Mouse (Mus musculus): Measurements from ENCODE around the gene Sdk1.
A peak's percentile ranks its signal among the peaks of the same experiment; 100 is the strongest.

Sdk1 gene

GRCm38 (mm10) chr5:142113210-142114175, 872.2 kb downstream of the Sdk1 start:
- peak; percentile 23 for DNase-seq (ENCODE audit: low read depth, low spot score)

DNA sequence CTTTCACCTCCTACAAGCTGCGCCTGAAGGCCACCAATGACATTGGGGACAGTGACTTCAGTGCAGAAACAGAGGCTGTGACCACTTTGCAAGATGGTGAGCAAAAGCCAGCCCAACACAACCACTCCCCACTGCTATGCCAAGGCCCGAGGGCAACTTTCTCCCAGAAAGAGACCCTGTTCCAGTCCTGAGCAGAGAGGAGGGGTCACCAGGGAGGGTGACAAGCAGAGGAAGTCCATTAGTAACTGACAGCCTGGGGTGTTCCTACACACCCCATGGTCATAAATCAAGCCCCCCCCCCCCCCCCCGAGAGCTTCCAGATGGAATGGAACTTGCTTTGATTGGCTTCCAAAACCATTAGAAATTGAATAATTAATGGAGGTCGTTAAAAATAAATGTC, 886.5 kb downstream of the Sdk1 start:
- no peak for DNase-seq (ENCODE audit: low read depth, low spot score)

- no peak for DNase-seq (ENCODE audit: low read depth, low spot score)
Observed at GRCm38 (mm10) chr5:142128181-142128611, 886.9 kb downstream of the Sdk1 start.

- peak; percentile 97 for DNase-seq (ENCODE audit: low read depth, low spot score)
Observed at GRCm38 (mm10) chr5:142130004-142130403, 888.7 kb downstream of the Sdk1 start.

- DNase-seq (ENCODE audit: low read depth, low spot score), result no peak
Observed at GRCm38 (mm10) chr5:142139978-142140377, 898.7 kb downstream of the Sdk1 start.

DNA sequence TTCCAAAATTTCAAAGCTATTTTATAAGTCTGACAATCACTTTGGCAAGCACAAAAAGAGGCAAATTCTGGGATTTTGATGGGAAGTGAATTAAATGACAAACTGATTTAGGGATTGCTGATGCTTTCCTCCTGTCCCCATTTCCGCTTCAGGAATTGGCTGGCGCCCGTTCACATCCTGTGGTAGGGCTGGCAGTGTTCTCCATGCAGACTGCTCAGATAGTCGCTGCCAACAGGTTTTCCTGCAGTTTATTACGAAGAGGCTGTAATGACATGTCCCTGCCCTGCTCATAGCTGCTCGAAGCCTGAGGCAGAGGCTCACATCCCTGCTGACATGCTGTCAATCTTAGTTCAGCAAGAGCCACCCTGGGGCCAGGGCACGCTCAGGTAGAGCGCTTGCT, 908.3 kb downstream of the Sdk1 start:
- DNase-seq (ENCODE audit: low read depth, low spot score), result no peak

DNA sequence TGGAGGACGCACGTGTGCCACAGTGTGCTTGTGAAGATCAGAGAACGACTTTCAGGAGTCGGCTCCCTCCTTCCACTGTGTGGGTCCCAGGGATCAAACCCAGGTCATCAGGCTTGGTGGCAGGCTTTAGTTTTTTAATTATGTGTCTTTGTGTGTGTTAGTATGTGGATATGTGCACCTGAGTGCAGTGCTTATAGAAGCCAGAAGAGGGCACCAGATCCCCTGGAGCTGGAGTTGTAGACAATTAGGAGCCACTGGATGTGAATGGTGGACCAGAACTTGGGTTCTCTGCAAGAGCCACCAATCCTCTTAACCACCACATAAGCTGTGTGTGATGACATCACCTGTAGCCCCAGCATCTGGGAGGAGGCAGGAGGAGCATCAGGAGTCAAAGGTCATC, 909.5 kb downstream of the Sdk1 start:
- peak; percentile 69 for DNase-seq (ENCODE audit: low read depth, low spot score)

DNA sequence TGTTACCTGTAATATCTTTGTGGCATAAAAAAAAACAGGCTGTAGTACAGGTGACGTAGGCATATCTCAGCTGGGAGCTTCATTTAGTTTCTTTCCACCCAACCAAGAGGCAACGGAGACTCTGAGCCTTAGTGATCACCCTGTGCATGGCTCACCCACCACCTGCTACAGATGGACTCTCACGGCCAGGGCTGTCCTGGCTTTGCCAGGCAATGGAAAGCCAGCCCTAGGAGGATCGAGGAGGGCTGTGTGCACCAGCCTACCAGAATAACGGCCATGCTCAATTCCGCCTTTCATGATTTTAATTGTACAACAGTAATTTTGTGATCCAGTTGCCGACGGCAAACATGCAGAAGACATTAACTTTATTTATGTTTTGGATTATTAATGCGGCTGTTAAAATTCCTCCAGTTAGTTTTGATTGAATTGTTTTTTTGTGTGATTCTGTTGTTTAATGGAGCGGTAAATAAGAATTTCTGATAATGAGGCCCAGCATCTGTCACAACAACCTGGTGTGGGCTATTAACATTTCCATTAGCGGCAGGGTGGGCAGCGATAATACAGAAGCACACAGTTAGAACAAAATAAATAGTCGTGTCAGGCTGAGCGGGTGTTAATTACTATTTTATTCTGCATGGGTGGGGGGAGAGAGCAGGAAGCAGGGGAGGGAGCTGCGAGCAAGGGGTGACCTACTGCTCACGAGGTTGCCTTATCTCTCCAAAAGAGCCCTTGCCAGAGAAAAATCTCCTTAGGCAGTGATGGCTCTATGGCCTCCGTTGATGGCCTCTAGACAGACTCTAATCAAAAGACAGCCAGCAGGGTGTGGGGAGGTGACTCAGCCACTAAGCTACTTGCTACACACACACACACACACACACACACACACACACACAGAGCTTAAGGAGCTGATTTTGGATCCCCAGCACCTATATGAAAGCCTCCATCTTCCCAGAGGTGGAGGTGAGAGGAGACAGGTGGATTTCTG, 915.9 kb downstream of the Sdk1 start:
- no peak for DNase-seq (ENCODE audit: low read depth, low spot score)

GRCm38 (mm10) chr5:142163483-142163882, 922.2 kb downstream of the Sdk1 start:
- DNase-seq (ENCODE audit: low read depth, low spot score), result no peak

DNA sequence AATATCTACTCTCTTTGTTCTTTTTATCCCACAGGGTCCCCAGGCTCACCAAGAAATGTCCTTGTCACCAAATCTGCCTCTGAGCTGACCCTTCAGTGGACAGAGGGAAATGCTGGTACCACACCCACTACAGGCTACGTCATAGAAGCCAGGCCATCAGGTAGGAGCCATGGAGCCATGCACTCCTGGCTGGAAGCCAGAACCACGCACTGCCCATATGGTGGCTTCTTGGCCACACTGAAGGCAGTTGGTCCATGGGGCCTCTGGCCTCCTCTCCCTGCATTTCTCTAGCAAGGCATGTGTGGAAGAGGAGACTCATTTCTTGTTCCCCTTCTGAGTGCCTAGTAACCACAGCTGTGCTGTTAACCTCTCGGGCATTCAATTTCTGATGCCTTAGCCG, 932.3 kb downstream of the Sdk1 start:
- DNase-seq (ENCODE audit: low read depth, low spot score), result no peak

GRCm38 (mm10) chr5:142178164-142178563, 936.9 kb downstream of the Sdk1 start:
- DNase-seq (ENCODE audit: low read depth, low spot score), result no peak

GRCm38 (mm10) chr5:142179304-142179703, 938.0 kb downstream of the Sdk1 start:
- peak; percentile 24 for DNase-seq (ENCODE audit: low read depth, low spot score)

- no peak for DNase-seq (ENCODE audit: low read depth, low spot score)
Observed at GRCm38 (mm10) chr5:142181862-142182261, 940.6 kb downstream of the Sdk1 start.

GRCm38 (mm10) chr5:142188765-142189164, 947.5 kb downstream of the Sdk1 start:
- no peak for DNase-seq (ENCODE audit: low read depth, low spot score)

DNA sequence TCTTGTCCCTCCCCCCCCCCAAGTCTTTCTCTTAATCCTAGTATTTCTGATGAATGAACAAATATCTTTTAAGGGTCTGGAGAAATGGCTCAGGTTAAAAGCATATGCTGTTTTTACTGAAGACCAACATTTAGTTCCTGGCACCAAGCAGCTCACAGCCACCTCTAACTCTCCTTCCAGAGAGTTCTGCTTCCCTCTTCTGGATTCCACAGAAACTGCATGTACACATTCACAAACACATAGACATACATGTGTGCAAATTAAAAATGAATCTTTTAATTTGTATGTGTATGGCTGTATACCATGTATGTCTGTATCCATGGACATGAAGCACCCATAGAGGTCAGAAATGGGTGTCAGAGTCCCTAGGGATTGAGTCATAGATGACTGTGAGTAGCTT, 968.6 kb downstream of the Sdk1 start:
- peak; percentile 12 for DNase-seq (ENCODE audit: low read depth, low spot score)

DNA sequence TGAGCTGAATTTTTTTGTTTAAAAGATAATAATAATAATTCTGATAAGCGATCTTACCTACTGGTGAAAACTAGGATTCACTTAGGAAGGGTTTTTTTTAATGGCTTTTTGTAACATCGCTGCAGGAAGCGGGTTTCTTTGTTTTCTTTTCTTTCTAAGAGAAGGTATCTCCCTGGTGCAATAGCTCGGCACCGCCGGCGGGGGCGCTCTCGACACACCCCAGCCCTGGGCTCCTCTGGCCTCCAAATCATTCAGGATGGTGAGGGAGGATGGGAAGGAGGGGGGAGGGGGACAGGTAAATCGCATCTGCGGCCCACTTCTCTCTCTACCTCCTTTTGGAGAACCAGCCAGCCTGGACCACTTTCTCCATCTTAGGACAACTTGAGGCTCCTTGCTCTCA, 971.0 kb downstream of the Sdk1 start:
- DNase-seq (ENCODE audit: low read depth, low spot score), result peak; percentile 69

DNA sequence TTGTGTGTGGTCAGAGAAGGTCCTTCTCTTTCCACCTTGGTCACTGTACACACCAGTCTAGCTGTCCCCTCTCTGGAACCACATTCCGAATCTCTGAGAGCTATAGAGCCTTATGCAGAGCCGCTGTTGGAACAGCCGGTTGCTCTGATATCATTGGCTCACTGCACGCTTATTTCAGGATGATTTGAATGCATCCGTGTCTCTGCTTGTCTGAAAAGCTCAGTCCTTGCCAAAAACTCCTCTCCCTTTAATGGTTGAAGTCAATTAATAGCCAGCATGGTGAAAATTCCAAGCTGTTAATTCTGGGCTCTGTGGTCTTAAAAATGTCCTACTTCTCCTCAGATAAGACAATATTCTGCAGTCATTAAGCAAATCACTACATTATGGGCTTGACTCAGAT, 974.7 kb downstream of the Sdk1 start:
- DNase-seq (ENCODE audit: low read depth, low spot score), result no peak

DNA sequence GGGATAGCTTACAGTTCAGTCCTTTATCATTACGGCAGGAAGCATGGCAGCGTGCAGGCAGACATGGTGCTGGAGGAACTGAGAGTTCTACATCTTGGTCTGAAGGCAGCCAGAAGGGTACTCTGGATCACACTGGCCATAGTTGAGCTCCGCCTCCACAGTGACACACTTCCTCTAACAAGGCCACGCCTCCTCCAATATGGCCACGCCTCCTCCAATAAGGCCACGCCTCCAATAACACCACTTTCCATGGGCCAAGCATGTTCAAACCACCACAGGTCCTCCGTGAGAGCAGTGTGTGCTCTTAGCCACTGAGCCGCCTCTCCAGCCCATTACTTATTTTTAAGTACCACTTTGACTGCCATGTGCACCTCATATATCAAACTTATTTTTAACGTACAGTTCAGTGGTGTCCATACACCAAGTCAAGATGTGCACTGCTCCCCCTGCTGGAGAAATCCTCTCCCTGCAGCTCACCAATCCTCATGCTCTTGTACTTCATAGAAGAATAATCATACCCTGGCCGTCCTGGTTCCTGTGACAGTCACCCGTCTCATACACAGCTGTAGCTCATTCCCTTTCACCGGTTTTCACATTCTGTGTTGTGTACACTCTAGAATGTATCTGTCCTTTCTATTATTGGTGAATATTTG, 979.7 kb downstream of the Sdk1 start:
- peak; percentile 72 for DNase-seq (ENCODE audit: low read depth, low spot score)

DNA sequence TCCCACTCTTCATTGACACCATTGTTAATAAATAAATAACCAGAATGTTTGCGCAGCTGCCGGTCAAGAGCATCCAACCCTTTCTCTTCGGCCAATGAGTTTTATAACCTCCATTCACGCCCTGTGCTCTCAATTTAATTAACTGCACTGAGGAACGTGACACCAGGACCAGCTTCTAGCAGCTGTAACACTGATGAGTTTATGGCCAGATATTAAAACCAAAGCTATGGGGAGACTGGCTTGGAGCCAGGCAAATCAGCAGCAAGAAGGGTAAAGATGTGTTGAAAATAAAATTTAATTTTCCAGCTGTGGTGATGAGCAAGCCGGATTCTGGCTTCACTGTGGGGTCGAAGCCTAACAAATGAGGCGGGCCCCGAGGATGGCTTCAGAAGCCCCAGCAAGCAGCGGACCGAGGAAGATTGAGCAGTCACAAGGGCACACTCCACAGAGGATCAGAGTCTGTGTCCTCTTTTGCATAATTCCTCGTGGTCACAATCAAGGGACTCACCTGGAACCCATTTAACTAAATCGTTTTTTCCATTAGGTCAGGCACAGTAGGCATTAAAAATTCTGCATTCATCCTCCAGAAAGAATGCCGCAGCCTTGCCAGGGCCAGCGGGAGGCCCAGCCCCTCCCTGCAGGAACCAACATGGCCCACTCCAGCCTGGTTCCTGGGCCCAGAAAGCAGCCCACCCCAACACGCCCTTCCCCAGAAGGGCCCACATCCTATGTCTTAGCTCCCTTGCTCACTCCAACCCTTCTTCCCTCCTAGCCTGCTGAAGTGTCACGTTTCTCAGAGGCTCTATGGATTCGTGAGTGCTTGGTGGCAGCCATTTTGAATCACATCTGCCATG, 987.9 kb downstream of the Sdk1 start:
- no peak for DNase-seq (ENCODE audit: low read depth, low spot score)

DNA sequence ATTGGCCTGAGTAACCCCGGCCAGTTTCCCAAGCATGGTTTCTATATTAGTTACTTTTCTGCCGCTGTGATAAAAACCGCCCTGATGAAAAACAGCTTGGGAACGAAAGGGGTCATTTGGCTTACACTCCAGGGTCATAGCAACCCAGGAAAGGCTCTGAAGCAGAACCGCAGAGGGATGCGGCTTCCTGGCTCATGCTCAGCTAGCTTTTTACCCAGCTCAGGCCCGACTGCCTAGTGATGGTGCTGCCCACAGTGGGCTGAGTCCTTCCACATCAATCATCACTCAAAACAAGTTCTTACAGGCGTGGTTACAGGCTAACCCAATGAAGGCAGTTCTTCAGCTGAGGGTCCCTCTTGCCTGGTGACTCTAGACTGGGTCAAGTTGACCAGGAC, 988.5 kb downstream of the Sdk1 start:
- no peak for DNase-seq (ENCODE audit: low read depth, low spot score)

GRCm38 (mm10) chr5:142240288-142240687, 999.0 kb downstream of the Sdk1 start:
- DNase-seq (ENCODE audit: low read depth, low spot score), result peak; percentile 61
